Mouse (Mus musculus): ENCODE results near the gene Mtr. TPM values are rescaled to one million over a fixed set of nuclear protein-coding genes. Genes with fewer than 3 reads are reported as not detected.

The Mtr gene
- polyA plus RNA-seq, 1 experiment, result not detected

DNA sequence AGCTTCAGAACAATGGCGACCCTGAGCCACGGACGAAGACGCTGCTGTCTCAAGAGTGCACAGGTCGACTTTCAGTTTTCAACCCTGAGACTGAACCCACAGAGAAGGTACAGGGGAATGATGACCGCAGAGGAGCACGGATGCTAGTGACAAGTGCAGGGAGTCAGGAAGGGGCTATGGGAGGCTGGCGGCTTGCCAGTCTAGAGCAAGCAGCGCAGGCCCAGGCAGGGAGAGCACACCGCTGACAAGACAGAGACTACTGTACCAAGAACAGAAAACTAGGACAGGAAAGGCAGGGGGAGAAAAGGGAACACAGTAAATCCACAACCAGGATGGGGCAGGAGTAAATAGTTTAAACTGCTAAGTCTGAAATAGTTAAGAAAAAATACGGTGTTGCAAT lies 69.1 kb downstream of the Mtr start:
- Histone ChIP-seq H3K4me1 (ENCODE audit: control insufficient read depth, insufficient read depth, low read length) (no peaks in the 10 kb centered on the region), H3K27ac (ENCODE audit: insufficient read depth, low read depth, low read length) (no peak overlapping the region), H3K4me3 (ENCODE audit: insufficient read depth, low read depth, low read length) (no peak overlapping the region)
- TF ChIP-seq POLR2A (IDR thresholded peaks at IDR 0.05; ENCODE audit: insufficient read depth, low read depth, low read length) (no peak), CTCF (IDR thresholded peaks at IDR 0.05; ENCODE audit: insufficient read depth, low read depth, low read length) (no peak)
- 90% methylated on average over 11 of the region's 11 CpGs for WGBS

DNA sequence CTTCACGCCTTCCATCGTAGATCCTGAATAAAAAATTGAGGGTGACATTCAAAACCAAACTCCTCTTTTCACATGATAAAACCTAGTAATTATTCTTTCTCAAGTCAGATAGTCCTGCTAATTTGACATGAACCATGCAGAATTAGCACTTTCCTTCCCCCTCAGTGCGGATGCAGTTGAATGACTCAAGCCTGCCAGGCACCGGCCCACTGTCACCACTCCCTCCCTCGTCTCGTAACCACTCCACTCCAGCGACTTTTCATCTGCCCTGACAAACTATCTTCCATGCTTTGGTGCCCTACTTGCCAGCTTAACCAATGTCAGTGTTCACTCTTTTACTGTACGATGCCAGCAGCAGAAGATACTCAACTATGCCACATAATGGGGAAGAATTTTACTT lies 78.4 kb downstream of the Mtr start:
- no peak overlapping the region for H3K4me3 ChIP-seq (ENCODE audit: insufficient read depth, low read depth, low read length)
- peaks cover 3% of the 10 kb centered on the region; the same call in 1 of the 2 replicates for H3K4me1 ChIP-seq (ENCODE audit: control insufficient read depth, insufficient read depth, low read length)
- TF ChIP-seq POLR2A (IDR thresholded peaks at IDR 0.05; ENCODE audit: insufficient read depth, low read depth, low read length) (no peak), CTCF (IDR thresholded peaks at IDR 0.05; ENCODE audit: insufficient read depth, low read depth, low read length) (no peak)
- no peak overlapping the region for H3K27ac ChIP-seq (ENCODE audit: insufficient read depth, low read depth, low read length)
- WGBS, result 37% methylated on average over 8 of the region's 8 CpGs

DNA sequence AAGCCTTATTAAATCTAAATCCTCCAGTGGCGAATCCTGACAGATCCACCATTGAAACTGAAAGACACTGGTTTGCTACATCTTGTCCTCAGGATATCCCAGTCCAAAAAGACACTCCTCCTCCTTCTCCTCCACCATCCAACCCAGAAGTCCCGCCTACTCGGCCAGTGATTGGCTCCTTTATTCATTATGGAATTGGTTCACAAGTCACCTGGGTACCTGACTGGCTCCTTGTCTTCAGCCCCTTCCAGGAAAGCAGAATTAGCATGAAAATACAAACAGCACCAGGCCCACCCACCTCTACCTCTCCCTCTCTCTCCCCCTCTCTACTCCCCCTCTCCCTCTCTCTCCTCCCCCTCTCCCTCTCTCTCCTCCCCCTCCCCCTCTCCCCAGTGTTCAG lies 81.2 kb downstream of the Mtr start:
- no peak for TF ChIP-seq POLR2A (IDR thresholded peaks at IDR 0.05; ENCODE audit: insufficient read depth, low read depth, low read length)
- 54% methylated on average over 3 of the region's 3 CpGs for WGBS

DNA sequence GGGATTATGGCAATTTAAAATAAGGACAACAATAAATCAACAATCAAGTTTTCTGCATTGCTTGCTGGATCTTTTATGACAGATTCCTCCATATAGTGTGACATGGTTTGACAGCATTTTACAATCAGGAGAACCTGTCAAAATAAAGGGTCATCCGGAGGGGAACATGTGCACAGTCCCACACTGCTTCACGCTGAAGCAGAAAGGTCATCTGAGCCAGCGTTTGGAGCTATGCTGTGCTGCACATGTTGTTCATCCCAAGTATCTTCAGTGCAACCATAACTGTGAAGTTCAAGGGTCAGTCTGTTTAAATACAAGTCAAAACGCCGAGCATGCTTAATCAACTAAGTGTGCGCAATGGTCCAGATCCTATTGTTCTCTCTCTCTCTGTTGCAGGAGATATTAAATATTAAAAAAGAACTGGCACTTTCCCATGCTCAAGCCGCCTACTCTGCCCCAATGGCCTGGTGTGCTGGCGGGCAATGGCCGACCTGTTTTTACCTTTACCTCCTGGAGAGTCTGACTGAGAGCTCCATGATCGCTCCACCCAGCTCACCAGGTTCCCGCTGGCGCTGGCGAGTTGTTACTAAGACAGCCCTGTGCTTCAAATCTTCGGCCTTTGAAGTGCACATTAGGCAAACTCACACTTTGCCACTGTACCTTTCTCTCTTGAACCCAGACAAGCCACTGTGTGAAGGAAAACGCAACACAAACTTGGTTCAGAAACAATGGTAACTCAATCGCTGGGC lies 81.8 kb downstream of the Mtr start:
- Histone ChIP-seq H3K4me1 (ENCODE audit: control insufficient read depth, insufficient read depth, low read length) (peaks cover 3% of the 10 kb centered on the region; the same call in 1 of the 2 replicates), H3K27ac (ENCODE audit: insufficient read depth, low read depth, low read length) (no peak overlapping the region), H3K4me3 (ENCODE audit: insufficient read depth, low read depth, low read length) (no peak overlapping the region)
- TF ChIP-seq POLR2A (IDR thresholded peaks at IDR 0.05; ENCODE audit: insufficient read depth, low read depth, low read length), result no peak
- no peak for TF ChIP-seq CTCF (IDR thresholded peaks at IDR 0.05; ENCODE audit: insufficient read depth, low read depth, low read length)
- 65% methylated on average over 16 of the region's 16 CpGs for WGBS

More for the DNA sequence above, 81.2 kb downstream of the Mtr start:
- Histone ChIP-seq H3K27ac (ENCODE audit: insufficient read depth, low read depth, low read length) (no peak overlapping the region), H3K4me3 (ENCODE audit: insufficient read depth, low read depth, low read length) (no peak overlapping the region), H3K4me1 (ENCODE audit: control insufficient read depth, insufficient read depth, low read length) (peaks cover 3% of the 10 kb centered on the region; the same call in 1 of the 2 replicates)

DNA sequence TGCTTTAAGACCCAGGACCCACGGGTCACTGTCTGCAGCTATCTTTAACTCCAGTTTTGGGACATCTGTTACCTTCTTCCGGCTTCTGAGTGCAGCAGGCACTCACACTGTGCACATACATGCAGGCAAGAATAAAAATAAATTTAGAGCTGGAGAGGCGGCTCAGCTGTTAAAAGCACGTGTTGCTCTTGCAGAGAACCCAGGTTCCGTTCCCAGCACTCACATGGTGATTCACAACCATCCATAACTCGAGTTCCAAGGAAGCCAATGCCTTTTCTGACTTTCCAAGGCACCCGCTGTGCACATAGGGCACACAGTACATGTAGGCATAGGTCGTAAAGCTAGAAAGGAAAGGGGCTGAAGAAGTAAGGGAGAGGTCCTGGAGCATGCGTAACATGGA lies 90.6 kb downstream of the Mtr start:
- no peak for TF ChIP-seq CTCF (IDR thresholded peaks at IDR 0.05; ENCODE audit: insufficient read depth, low read depth, low read length)
- TF ChIP-seq POLR2A (IDR thresholded peaks at IDR 0.05; ENCODE audit: insufficient read depth, low read depth, low read length), result no peak
- H3K4me3 ChIP-seq (ENCODE audit: insufficient read depth, low read depth, low read length), result no peak overlapping the region
- 62% methylated on average over 9 of the region's 9 CpGs for WGBS
- peaks cover 7% of the 10 kb centered on the region; the same call in 1 of the 2 replicates for H3K4me1 ChIP-seq (ENCODE audit: control insufficient read depth, insufficient read depth, low read length)
- H3K27ac ChIP-seq (ENCODE audit: insufficient read depth, low read depth, low read length), result peak overlapping the region; percentile 56

DNA sequence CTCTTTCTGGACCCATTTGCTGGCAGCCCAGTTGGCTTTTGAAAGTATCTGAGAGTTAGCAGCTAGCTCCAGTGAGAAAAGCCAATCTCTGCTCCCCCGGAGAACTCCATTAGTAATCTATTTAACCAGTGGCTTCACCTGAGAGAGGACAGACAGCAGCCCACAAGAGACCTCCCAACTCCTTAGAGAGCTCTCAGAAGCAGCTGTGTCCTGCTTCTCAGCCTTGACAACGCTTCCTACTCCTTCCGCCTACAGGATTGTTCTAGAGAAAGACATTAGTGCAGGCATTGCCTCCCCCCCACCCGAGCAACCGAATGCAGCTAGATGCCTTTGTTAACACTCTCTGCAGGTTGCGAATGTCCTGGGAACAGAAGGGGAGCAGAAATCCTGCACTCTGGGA lies 91.5 kb downstream of the Mtr start:
- WGBS, result 11% methylated on average over 6 of the region's 6 CpGs
- Histone ChIP-seq H3K4me3 (ENCODE audit: insufficient read depth, low read depth, low read length) (no peak overlapping the region), H3K27ac (ENCODE audit: insufficient read depth, low read depth, low read length) (peak overlapping the region; percentile 79), H3K4me1 (ENCODE audit: control insufficient read depth, insufficient read depth, low read length) (peaks cover 7% of the 10 kb centered on the region; the same call in 1 of the 2 replicates)
- no peak for TF ChIP-seq CTCF (IDR thresholded peaks at IDR 0.05; ENCODE audit: insufficient read depth, low read depth, low read length)
- no peak for TF ChIP-seq POLR2A (IDR thresholded peaks at IDR 0.05; ENCODE audit: insufficient read depth, low read depth, low read length)

DNA sequence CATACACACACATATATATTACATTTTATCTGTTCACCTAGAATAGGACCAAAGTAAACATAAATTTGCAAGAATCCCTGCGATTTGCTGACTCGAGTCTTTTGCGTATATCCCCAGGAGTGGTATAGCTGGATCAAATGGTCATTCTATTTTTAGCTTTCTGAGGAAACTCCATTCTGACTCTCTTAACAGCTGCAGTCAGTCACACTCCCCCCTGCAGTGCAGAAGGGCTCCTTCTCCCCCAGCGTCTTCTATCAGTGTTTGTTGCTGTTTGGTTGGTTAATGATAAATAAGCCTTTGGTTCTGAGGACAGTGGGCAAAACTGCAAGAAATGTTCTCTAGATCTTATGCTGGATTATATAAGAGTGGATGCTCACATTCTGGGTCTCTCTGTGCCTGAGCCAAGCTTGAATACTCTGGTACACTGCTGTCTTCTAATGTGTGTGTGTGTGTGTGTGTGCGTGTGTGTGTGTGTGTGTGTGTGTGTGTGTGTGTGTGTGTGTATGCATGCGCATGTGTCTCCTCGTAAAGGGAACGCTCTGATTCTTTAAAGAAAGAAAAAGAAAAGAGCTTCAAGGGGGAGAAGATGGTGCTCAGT lies 92.4 kb downstream of the Mtr start:
- H3K27ac ChIP-seq (ENCODE audit: insufficient read depth, low read depth, low read length), result peak overlapping the region; percentile 79
- 38% methylated on average over 8 of the region's 8 CpGs for WGBS
- H3K4me3 ChIP-seq (ENCODE audit: insufficient read depth, low read depth, low read length), result no peak overlapping the region
- H3K4me1 ChIP-seq (ENCODE audit: control insufficient read depth, insufficient read depth, low read length), result peaks cover 7% of the 10 kb centered on the region; the same call in 1 of the 2 replicates
- no peak for TF ChIP-seq POLR2A (IDR thresholded peaks at IDR 0.05; ENCODE audit: insufficient read depth, low read depth, low read length)
- no peak for TF ChIP-seq CTCF (IDR thresholded peaks at IDR 0.05; ENCODE audit: insufficient read depth, low read depth, low read length)

DNA sequence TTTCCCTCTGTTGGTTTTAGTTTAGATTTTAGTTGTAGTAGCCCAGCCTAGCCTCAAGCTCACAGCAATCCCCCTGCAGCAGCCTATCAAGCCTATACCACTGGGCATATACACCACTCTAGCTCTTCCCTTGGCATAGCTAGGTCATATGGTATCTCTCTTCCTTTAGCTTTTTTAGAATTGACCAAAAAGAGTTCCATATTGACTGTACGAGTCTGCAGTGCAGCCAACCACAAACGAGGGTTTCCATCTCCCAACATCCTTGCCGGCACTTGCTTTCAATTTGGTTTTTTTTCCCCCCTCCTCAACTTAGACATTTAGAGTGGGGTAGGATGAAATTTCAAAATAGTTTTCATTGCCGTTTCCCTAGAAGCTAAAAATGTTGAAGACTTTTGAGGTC lies 95.5 kb downstream of the Mtr start:
- Histone ChIP-seq H3K4me3 (ENCODE audit: insufficient read depth, low read depth, low read length) (no peak overlapping the region), H3K27ac (ENCODE audit: insufficient read depth, low read depth, low read length) (no peak overlapping the region), H3K4me1 (ENCODE audit: control insufficient read depth, insufficient read depth, low read length) (peaks cover 13% of the 10 kb centered on the region)
- WGBS, result 95% methylated on average over 4 of the region's 4 CpGs
- TF ChIP-seq CTCF (IDR thresholded peaks at IDR 0.05; ENCODE audit: insufficient read depth, low read depth, low read length) (no peak), POLR2A (IDR thresholded peaks at IDR 0.05; ENCODE audit: insufficient read depth, low read depth, low read length) (no peak)

DNA sequence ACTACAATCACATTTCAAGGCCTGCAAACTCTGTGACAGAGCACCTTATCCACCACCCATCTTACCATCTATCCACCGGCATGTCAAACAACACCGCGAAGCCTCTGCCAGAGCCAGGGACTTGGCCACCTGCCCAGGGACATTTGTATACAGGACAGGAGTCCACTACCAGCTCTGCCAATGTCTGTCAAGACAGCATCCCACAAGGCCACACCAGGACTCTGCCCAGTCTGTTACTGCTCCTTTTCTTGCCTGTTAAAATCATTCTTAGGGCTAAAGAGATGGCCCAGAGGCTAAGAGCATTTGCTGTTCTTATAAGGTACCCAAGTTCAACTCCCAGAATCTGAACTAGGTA lies 97.8 kb downstream of the Mtr start:
- Histone ChIP-seq H3K27ac (ENCODE audit: insufficient read depth, low read depth, low read length) (no peak overlapping the region), H3K4me1 (ENCODE audit: control insufficient read depth, insufficient read depth, low read length) (peaks cover 11% of the 10 kb centered on the region), H3K4me3 (ENCODE audit: insufficient read depth, low read depth, low read length) (no peak overlapping the region)
- TF ChIP-seq POLR2A (IDR thresholded peaks at IDR 0.05; ENCODE audit: insufficient read depth, low read depth, low read length) (no peak), CTCF (IDR thresholded peaks at IDR 0.05; ENCODE audit: insufficient read depth, low read depth, low read length) (no peak)
- 53% methylated on average over 3 of the region's 3 CpGs for WGBS

Data from olfactory bulb, adult 2 months (tissue).